Mouse (Mus musculus): ENCODE results near the gene Slc29a1. TPM values are rescaled to one million over a fixed set of nuclear protein-coding genes. Genes with fewer than 3 reads are reported as not detected.
"Not testable (repeated sequence)": the region's sequence is repeated elsewhere in the genome, so short reads cannot be mapped to it uniquely, and the experiment has no call there.

The Slc29a1 gene
- total RNA-seq (2015) = 43.5 and 67.7 TPM in 2 replicates
- 64.1 and 64.3 TPM in 2 replicates for total RNA-seq (2017)

- ATAC-seq (replicated peaks; ENCODE audit: poor library complexity) = 0 out of 2 replicates have a peak, but pooled peaks have one; percentile 18
Observed at GRCm38 (mm10) chr17:45599446-45600242, at the start of gene Slc29a1. Gene Slc29a1, minus strand, starts transcription at chr17:45599606.

GRCm38 (mm10) chr17:45644185-45644584 lies 44.8 kb upstream of the Slc29a1 start:
- no peak for ATAC-seq (replicated peaks; ENCODE audit: poor library complexity)

GRCm38 (mm10) chr17:45642701-45643100 lies 43.3 kb upstream of the Slc29a1 start:
- peak; percentile 74 for ATAC-seq (replicated peaks; ENCODE audit: poor library complexity)

- ATAC-seq (replicated peaks; ENCODE audit: poor library complexity) = no peak
Observed at GRCm38 (mm10) chr17:45641981-45642380, 42.6 kb upstream of the Slc29a1 start.

DNA sequence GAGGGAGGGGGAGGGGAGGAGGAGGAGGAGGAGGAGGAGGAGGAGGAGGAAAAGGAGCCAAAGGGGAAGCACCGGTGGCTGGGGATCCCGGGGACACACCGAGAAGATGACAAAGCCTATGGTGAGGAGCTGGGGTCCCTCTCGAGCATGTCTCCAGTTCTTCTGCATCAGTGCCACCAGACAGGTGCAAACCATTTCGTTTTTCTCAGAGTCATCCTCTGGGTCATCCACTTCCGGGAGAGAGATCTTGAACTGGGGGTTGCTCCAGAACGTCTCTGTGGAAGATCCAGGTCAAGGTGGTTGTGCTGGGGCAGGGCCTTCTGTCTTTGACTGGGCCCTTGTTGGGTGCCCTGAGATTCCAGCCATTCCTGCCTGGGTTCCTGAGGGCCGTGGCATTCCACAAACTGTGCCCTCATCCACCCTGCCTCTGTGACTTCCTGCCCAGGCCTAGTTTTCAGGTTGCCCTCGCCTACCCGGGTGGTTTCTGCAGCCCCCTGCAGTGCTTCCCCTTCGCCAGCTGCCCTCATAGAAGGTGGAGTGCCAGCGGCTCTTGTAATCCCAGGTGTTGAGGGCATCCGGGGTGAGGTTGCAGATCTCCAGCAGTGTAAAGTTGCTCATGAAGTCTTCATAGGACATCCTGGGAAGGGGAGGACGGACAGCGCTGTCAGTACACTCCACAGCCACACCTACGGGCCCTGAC lies 39.3 kb upstream of the Slc29a1 start:
- no peak for ATAC-seq (replicated peaks; ENCODE audit: poor library complexity)

GRCm38 (mm10) chr17:45634033-45634432 lies 34.6 kb upstream of the Slc29a1 start:
- no peak for ATAC-seq (replicated peaks; ENCODE audit: poor library complexity)

DNA sequence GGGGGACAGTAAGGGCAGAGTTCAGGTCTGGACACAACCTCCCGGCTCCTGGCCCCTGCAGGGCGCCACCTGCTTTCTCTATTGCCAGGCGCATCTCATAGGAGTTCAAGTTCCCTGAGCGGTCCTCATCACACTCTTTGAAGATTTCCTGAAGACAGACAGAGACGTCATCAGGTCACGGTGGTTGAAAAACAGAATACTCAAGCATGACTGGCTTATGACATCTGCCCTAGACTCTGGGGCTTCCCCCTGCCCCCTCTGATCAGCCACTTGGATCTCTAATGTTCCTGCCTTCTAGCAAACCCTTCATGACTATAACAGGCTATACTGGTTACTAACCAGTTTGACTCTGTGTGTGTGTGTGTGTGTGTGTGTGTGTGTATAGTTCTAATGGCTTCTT lies 32.5 kb upstream of the Slc29a1 start:
- ATAC-seq (replicated peaks; ENCODE audit: poor library complexity) = no peak

- no peak for ATAC-seq (replicated peaks; ENCODE audit: poor library complexity)
Observed at GRCm38 (mm10) chr17:45630992-45631391, 31.6 kb upstream of the Slc29a1 start.

GRCm38 (mm10) chr17:45629861-45630694 lies 30.7 kb upstream of the Slc29a1 start:
- peak; percentile 78 for ATAC-seq (replicated peaks; ENCODE audit: poor library complexity)

DNA sequence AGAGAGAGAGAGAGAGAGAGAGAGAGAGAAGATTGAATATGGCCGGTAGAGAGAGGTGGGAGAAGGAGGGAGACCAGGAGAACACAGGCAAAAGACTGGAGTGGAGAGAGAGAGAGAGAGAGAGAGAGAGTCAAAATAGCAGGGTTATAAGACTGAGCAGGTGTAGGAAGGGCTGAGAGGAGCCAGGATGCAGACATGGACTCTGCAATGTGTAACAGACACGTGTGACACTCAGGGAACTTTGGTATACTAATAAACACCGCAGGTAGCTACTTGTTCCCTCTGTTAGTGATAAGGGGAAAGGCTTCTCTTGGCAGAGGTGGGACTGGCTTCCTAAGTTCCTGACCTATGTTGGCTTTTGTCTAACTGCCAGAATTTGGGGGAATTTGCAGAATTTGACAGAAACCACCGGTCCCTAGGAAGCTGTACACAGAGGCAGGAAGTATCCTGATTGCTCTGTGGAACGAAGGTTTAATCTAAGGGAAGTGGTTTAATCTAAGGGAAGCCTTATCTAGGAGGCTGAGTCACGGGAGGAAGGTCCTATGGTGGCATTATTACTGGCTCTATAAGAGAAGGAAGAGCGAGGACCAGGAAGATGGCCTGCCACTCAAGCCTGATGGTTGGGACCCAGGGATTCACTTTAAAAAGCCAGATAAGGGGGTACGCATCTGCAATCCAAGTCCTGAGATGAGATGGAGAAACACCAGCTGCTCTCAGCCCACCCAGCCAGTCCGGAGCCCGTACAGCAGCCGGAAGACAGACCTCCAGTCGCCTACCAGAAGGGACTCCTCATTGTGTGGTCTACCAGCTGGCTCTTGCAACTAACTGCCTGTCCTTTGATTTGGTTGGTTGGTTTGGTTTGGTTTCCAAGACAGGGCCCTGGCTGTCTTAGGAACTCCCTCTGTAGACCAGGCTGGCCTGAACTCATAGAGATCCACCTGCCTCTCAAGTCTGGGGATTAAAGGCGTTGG lies 29.8 kb upstream of the Slc29a1 start:
- ATAC-seq (replicated peaks; ENCODE audit: poor library complexity) = no peak

DNA sequence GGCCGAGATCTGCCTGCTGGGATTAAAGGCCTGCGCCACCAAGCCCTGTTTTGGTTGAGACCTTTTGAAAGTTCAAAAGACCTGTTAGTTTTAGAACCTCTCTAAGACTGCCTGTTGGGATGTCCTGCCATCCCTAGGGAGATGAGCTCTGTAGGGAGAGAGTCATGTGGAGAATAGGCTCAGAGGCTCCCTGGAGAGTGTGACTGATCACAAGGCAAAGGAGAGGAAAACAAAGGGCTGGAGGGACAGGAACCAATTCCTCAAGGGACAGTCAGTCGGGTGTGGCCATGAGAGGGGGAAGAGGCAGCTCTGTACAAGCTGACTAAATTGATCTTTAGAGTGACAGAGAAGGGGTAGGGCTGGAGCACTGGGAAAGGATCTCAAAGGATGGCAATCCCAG lies 28.8 kb upstream of the Slc29a1 start:
- ATAC-seq (replicated peaks; ENCODE audit: poor library complexity) = no peak

GRCm38 (mm10) chr17:45626577-45627134 lies 27.2 kb upstream of the Slc29a1 start:
- ATAC-seq (replicated peaks; ENCODE audit: poor library complexity) = peak; percentile 92

- ATAC-seq (replicated peaks; ENCODE audit: poor library complexity) = not testable (repeated sequence)
Observed at GRCm38 (mm10) chr17:45623425-45623824, 24.0 kb upstream of the Slc29a1 start.

DNA sequence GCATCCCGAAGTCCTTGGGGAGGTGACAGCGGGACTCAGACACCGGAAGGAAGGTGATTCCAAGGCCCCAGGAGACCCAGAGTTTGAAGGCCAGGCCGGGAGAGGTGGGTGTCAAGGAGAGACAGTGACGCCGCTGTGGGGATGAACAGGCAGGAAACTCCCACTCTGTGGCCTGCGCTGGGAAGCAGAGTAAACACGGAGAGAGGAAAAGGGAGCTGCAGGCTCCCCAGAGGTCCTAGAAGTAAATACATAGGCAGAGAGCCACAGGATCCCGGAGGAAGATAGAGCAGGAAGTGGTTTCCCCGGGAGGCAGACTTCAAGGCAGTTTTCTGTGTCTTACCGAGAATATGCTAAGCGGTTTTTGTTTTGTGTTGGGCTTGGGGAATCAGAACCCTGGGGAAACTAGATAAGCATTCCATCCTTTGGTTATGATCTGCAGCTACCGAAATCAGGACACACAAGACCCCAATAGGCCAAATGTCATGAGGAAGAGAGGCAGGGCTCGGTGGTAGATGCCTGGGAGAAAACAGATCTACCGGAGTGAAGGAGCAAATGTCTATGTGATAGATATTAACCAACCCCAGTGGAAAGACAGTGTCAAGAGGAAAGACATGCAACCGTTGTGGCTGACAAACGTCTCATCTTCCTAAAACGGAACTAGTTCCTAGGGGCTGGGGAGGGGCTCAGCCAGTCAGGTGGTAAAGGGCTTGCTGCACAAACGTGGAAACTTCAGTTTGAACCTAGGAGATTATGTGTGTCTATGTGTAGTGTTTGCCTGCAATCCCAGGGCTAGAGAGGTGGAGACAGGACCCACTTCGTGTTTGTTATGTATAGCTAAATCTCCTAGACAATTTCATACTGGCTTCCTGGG lies 20.2 kb upstream of the Slc29a1 start:
- peak; percentile 76 for ATAC-seq (replicated peaks; ENCODE audit: poor library complexity)

DNA sequence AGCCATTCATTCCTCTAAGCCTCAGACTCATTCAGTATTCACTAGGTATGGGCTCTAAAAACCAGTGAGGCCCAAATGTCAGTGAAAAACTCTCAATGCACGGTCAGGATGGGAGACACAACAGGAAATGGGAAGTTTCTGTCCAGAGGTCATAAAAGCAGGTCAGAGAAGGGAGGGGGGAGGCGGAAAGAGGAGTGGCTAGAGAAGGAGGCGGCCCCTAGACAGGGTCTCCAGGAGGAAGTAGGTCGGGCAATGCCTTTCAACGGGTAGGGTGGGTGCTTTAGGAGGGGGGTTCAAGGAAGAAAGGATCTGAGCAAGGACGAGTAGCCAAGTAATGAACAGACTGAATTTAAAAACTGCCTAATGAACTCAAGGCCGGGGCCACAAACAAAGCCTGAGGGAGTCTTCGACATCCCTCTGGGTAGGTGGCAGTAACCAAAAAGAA lies 19.6 kb upstream of the Slc29a1 start:
- ATAC-seq (replicated peaks; ENCODE audit: poor library complexity) = peak; percentile 75

DNA sequence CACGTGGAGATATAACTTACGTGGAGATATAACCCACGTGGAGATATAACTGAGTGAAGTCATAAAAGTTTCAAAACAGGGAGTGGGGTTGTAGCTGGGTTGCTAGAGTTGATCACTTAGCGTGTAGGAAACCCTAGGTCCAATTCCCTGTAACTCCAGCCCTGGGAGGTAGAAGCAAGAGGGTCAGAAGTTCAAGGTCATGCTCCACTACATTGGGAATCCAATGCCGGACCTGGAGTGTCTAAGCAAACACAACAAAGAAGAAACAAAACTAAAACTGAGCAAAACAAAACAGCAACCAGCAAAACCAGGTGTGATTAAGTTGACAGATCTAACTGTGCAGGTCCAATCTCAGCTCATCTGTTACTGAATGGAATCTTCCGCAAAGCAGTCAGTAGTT lies 18.2 kb upstream of the Slc29a1 start:
- ATAC-seq (replicated peaks; ENCODE audit: poor library complexity) = no peak

DNA sequence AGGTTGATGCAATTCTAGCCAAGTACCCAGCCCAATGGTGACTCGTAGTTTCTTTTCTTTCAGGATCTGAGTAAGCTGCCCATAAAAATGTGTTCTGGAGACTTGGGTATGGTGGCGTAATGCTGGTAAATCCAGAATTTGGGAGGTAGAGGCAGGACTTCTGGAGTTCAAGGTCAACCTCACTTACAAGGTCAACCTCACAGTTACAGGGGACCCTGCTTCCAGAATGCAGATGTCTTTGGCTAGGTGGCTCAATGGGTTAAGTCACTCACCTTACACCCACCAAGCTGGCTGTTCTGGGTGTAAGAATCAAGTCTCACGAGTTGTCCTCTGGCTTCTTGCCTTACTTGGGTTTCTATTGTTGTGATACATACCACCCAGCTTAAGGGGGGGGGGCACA lies 17.3 kb upstream of the Slc29a1 start:
- no peak for ATAC-seq (replicated peaks; ENCODE audit: poor library complexity)

GRCm38 (mm10) chr17:45616046-45616650 lies 16.7 kb upstream of the Slc29a1 start:
- ATAC-seq (replicated peaks; ENCODE audit: poor library complexity) = no peak

All from megakaryocyte progenitor cell, adult 5-6 weeks (primary cell).